Mouse (Mus musculus): ENCODE measurements around the gene S1pr4. TPM values are rescaled to one million over a fixed set of nuclear protein-coding genes. Genes with fewer than 3 reads are reported as not detected.

The S1pr4 gene
- total RNA-seq, 1 experiment from 2014 or later, result 2.3 TPM

- no peak for DNase-seq
These were observed 19.5 kb upstream of the S1pr4 start for GRCm38 (mm10) chr10:81519227-81519977.

GRCm38 (mm10) chr10:81518546-81518945, 18.6 kb upstream of the S1pr4 start:
- DNase-seq, result peak; percentile 84

GRCm38 (mm10) chr10:81517227-81517626, 17.3 kb upstream of the S1pr4 start:
- DNase-seq, result no peak

- no peak for DNase-seq
These were observed 13.9 kb upstream of the S1pr4 start for GRCm38 (mm10) chr10:81513798-81514197.

DNA sequence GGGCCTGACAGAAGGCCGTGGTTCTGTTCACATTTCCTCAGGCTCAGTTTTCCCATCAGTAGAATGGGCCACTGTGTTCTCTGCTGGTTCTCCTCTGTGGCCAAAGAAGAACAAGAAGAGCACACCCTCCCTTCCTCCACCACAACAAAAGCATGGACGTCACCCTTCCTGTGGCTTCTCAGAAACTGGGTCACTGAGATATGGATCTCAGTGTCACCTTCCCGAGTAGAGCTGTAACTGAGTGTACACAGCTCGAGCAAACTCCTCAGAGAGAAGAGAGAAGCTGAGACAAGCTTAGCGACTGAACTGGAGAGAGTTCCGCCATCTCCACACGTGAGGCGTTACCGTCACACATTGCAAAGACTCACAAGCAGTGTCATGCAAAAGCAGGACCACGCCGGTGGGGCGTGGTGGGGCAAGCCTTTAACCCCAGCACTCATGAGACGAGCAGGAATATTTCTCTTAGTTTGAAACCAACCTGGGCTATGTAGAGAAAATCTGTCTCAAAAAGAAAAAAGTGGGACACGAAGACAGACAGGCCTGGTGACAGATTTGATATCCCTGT, 10.4 kb upstream of the S1pr4 start:
- DNase-seq, result no peak

DNA sequence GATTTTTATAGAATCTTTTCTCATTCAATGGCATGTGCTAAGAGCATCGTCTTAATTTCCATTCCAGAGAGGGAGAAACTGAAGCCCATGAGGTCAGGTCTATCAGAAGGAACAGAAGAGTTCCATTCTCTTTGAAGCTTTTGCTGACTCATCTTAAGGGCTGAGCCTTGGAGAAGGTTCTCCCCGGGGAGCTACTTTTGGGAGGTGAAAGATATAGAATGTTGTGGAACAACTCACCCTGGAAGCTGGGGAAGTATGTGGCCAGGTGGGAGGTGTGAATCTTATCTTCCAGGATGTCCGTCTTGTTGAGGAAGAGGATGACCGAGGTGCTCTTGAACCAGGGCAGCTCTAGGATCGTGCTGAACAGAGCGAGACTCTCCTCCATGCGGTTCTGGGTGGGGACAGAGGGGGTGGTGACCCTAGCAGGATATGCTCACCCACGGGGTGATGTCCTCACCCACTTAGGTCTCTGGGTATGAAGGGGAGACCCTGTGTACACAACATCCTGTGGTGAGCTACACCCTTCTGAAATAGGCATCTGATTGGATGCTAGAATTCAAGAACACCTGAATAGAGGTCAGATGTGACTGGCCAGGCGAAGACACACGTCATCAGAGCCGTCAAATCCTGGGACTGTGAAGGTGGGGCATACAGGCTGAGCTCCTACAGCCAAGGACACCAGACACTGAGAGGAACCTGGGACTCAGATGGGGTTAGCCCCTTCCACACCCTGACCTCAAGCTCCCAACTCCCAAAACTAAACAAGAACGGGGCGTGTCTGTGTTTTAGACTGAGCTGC, 8.0 kb upstream of the S1pr4 start:
- no peak for DNase-seq

DNA sequence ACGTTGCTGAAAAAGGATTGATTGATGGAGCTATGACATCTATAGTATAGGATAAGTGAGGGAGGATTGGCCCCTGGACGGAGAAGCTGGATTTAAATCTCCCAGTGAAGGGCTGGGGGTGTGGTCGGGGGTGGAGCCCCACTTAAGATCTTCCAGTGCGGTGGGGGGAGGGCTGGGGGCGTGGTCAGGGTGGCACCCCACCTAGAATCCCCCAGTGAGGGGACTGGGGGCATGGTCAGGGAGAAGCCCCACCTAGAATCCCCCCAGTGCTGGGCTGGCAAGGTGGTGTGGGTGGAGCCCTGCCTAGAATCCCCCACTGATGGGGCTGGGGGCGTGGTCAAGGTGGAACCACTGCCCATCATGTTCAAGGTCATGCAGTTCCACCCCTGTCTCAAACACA, 7.2 kb upstream of the S1pr4 start:
- DNase-seq, result no peak

- DNase-seq, result no peak
These were observed 5.2 kb upstream of the S1pr4 start for GRCm38 (mm10) chr10:81505016-81505664.

DNA sequence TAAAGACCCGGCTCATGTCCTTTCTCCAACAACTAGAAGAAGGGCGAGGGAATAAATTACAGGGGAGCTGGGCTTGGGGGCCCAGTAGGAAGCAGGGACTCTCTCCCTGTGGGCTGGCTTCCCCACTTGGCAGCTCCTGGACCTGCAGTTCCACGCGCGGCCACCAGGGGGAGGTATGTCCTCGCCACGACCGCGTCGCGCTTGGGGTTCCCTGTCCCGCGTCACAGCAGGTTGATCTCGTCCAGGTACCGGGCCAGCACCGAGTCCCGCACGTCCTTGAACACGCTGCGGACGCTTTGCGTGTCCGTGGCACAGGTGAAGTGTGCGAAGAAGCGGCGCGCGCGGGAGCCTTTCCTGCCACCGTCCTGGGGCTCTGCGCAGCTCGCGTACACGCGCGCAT, 2.7 kb upstream of the S1pr4 start:
- DNase-seq, result peak; percentile 94

DNA sequence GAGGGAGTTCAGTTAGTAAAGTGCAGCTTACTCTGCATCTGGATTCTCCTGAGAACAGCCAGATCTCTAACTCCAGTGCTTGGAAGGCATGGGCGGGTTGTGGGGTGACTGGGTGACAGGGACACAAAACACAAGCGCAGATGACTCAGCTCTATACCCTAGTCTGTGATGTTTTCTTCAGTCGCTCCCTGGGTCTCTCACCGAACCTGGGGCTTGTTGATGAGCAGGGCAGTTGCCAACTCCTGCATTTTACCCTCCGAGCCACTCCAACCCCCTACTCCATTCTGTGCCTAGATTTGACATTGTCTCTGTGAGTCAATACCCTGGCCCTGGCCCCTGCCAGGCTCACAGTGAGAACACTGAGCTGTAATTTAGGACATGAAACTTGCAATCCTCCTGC, 1.9 kb upstream of the S1pr4 start:
- no peak for DNase-seq

DNA sequence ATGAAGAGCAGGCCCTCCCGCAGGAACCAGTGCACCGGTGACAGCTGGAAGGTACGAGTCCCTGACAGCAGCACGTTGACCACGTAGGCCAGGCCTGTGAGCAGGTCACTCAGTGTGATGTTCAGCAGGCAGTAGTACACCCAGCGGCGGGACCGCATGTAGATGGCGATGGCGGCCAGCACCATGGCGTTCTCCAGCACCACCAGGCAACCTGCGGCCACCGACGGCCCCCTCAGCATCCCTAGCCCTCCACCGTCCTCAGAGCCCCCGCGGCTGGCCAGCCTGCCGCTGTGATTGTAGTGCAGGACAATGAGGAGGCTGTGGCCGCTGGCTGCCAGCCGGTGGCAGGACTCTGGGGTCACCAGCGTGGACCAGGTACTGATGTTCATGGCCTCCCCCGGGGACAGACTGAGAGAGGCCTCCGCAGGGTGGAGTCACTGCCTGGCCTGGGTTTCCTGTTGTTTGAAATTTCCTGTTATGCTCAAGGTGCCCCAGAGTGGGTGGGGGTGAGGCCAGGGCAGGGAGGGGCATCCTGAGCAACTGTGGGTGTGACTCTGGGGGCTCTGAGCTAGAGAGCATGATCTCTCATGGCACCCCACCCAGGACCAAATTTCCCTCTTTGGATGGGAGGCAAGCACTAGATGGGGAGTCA, 556 bp downstream of the S1pr4 start:
- DNase-seq, result peak; percentile 58

DNA sequence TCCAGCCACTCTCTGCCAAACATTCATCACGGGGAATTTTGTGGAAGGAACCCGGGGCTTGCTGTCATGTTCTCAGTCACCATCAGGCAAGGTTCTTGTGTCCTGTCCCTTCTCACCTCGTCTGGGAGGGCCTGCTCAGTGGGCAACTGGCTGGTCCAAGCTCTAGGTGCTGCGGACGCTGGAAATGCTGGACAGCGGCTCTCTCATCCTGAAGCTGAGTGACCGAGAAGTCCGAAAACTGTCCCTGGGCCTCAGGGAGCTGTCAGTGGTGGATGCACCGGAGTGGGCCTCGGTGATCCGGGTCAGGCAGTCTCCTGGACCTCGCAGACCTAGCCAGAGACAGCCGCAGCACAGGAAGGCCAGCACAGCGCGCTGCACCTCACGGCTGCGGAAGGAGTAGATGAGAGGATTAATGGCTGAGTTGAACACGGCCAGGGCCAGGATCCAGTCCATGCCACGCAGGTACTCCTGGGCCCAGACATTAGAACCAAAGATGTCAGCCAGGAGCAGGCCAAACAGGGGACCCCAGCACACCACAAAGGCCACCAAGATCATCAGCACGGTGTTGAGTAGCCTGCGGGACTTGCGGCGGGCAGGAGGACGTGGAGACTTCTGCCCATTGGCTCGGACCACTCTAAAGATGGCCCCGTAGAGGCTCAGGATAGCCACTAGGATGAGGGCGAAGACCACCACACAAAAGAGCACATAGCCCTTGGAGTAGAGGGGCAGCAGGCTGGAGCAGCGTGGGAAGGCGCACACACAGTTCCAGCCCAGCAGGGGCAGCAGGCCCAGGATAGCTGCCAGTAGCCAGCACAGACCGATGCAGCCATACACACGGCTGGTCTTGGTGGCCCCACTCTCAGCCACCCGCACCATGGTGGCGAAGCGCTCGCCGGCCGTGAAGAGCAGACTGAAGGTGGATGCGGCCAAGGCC, 1.3 kb downstream of the S1pr4 start:
- DNase-seq, result no peak

DNA sequence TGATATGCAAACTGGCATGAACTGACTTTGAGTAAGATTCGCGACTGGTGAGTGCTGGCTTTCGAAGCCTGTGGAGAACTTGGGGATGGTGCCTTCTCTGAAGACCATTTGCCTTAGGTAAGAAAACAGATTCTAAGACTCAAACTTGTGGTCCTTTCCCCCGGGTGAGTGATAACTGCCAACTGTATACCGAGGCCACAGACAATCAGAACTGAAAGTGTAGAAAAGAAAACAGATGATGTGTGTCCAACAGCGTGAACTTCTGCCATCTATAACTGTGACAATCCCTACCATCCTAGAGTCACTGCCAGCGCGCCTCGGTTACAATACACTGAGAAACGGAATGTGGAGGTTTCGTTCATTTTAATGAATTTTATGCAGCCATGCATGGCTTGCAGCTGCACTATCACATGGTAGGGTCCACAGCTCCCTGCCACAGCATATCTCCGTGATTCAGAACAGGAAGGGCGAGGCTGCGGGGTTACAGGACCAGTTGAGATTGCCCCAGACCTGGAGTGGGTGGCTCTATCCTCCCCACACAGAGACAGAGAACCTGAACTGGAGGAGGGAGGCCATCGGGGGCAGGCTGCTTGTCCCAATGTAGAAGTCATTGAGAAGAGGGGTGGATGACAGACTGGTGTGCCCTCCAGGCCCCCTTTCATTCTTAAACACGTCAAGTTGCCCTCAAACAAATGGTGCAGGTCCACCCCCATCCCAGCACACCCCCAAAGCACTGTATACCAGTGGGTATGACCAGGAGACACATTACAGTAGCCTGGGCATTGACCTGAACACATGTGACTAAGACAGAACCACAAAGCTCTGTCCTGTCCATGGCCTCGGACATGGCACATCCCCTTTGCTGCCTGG, 2.3 kb downstream of the S1pr4 start:
- DNase-seq, result no peak

GRCm38 (mm10) chr10:81496969-81497368, 3.0 kb downstream of the S1pr4 start:
- no peak for DNase-seq

GRCm38 (mm10) chr10:81496264-81496901, 3.5 kb downstream of the S1pr4 start, which contains the start of gene Ncln:
Gene Ncln, minus strand, starts transcription at chr10:81496392.
- DNase-seq, result peak; percentile 98

GRCm38 (mm10) chr10:81495616-81496263, 4.2 kb downstream of the S1pr4 start:
- DNase-seq, result peak; percentile 48

DNA sequence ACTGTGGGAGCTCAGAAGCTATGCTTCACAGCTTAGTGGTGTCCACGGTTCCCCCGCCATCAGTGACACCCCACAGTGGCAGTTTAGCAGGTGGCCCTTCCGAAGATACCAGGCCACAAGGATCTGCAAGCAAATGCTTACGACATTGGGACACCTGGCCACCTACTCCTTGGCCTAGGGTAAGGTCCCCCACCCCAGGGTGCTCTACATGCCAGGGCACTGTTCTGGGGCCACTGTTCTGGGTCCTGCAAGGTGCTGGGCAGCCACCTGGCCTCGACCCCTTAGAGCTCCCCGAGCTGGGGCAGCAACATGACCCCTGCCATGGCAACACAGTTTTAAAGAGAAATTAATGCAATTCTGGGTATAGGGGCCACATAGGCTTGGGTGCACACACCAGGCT, 4.8 kb downstream of the S1pr4 start:
- no peak for DNase-seq

GRCm38 (mm10) chr10:81494260-81495041, 5.5 kb downstream of the S1pr4 start:
- peak; percentile 34 for DNase-seq

Measured in adrenal gland, postnatal 14 days (tissue).